Mouse (Mus musculus): Measurements from ENCODE around the gene Myrfl.

DNA sequence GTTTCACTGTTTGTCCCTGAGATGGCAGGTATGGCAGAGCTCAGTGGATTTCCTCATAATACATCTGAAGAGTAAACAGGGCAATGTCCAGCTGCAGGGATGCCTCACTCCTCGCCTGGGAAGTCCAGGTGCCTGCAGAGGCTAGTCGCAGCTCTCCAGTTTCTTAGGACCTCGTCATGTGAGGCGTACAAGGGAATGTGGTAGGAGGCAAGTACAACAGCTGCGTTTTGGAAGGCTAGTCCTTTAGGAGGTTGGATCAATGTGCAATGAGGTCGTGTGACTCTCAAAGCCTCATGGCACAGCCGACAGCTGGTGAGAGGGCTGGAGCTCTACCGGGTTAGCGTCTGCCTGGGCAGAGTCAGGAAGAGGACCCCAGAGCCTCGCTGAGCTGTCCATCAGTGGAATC is 7.8 kb upstream of the Myrfl start:
- TF ChIP-seq CTCF (IDR thresholded peaks at IDR 0.05; ENCODE audit: low read depth, low read length) (no peak), GATA2 (IDR thresholded peaks at IDR 0.05; ENCODE audit: borderline replicate concordance, low read depth, low read length) (no peak), POLR2AphosphoS5 (IDR thresholded peaks at IDR 0.05; ENCODE audit: insufficient replicate concordance, low read depth, low read length) (no peak)
